Mouse (Mus musculus) lung, adult 2 months (tissue): ENCODE measurements around the gene Boll.

Experiments
- CTCF ChIP-seq: fragments of 200-500 bp; IDR thresholded peaks from 2 replicates; pipeline ENCODE4 v1.5.1; 2011; ENCODE audit warnings: mild to moderate bottlenecking, low read length, control low read depth; ENCODE audit not compliant: insufficient read depth
- POLR2A ChIP-seq: fragments of 200-500 bp; IDR thresholded peaks from 2 replicates; pipeline ENCODE4 v1.6.1; 2011; ENCODE audit warnings: low read depth, mild to moderate bottlenecking, control low read depth, low read length, borderline replicate concordance; ENCODE audit errors: extremely low read depth

- TF ChIP-seq CTCF (no peak), POLR2A (no peak)
Measured at GRCm38 (mm10) chr1:55406531-55407375, 43.5 kb upstream of the Boll start.
